Mouse (Mus musculus) stomach, postnatal 0 days (tissue): ENCODE measurements around the gene Tia1. TPM values are rescaled to one million over a fixed set of nuclear protein-coding genes. Genes with fewer than 3 reads are reported as not detected.

Source experiments
- ATAC-seq: fragments of 200-750 bp; cut with Nextera tagmentation; 2 replicates; pipeline ENCODE4 v1.8.0; 2017; ENCODE audit not compliant: low FRiP score, low TSS enrichment
- DNase-seq: peaks from one replicate; pipeline ENCODE4 v3.0.0-alpha.2; 2016; ENCODE audit warnings: low spot score
- H3K27ac ChIP-seq: fragments of 300-500 bp; sonication (generic); replicated peaks from 2 replicates; pipeline ENCODE4 v1.5.1; 2014; ENCODE audit warnings: mild to moderate bottlenecking, control low read depth
- H3K27me3 ChIP-seq: fragments of 300-500 bp; sonication (generic); 2 replicates; pipeline ENCODE4 v1.6.1; 2014; ENCODE audit warnings: low read length; ENCODE audit not compliant: control insufficient read depth, insufficient read depth
- H3K36me3 ChIP-seq: fragments of 300-500 bp; sonication (generic); 2 replicates; pipeline ENCODE4 v1.6.1; 2014; ENCODE audit warnings: low read length, mixed read lengths; ENCODE audit not compliant: control insufficient read depth, insufficient read depth
- H3K4me1 ChIP-seq: fragments of 300-500 bp; sonication (generic); replicated peaks from 2 replicates; pipeline ENCODE4 v1.6.1; 2014; ENCODE audit warnings: antibody characterized with exemption; ENCODE audit not compliant: control insufficient read depth, insufficient read depth
- H3K4me2 ChIP-seq: fragments of 300-500 bp; sonication (generic); replicated peaks from 2 replicates; pipeline ENCODE4 v1.6.1; 2014; ENCODE audit warnings: low read depth, mild to moderate bottlenecking, control low read depth, moderate library complexity
- H3K4me3 ChIP-seq: fragments of 300-500 bp; sonication (generic); 2 replicates; pipeline ENCODE4 v1.5.1; 2014; ENCODE audit warnings: low read depth, low read length, control low read depth
- H3K9ac ChIP-seq: fragments of 300-500 bp; sonication (generic); 2 replicates; pipeline ENCODE4 v1.6.1; 2014; ENCODE audit warnings: mild to moderate bottlenecking, low read length, control low read depth, mixed read lengths
- H3K9me3 ChIP-seq: fragments of 300-500 bp; sonication (generic); 2 replicates; pipeline ENCODE4 v1.6.1; 2016; ENCODE audit warnings: low read length; ENCODE audit not compliant: control insufficient read depth
- CTCF ChIP-seq: IDR thresholded peaks from 2 replicates; pipeline ENCODE4 v1.5.1; 2016; ENCODE audit warnings: antibody characterized with exemption, low read depth, mild to moderate bottlenecking, moderate library complexity
- EP300 ChIP-seq: optimal IDR thresholded peaks from 2 replicates; pipeline ENCODE3; 2016; ENCODE audit warnings: antibody characterized with exemption
- WGBS: fragments of 180-500 bp; shearing (Covaris S2); extraction: QIAGEN DNeasy Blood & Tissue Kit; methylation state at CpG from one replicate; pipeline ENCODE4 v1.1.7; 2014; 5-methylcytosine and 5-hydroxymethylcytosine counted together
- polyA plus RNA-seq: library from polyadenylated mRNA; unstranded; fragments of >200 nt; fragmentation: Nextera tagmentation; extraction: Ambion mirVana; gene quantifications from 2 replicates; pipeline ENCODE4 v1.2.1, GENCODE M21; 2015

The Tia1 gene
- polyA plus RNA-seq, 1 experiment from 2014 or later = 44.6 TPM

DNA sequence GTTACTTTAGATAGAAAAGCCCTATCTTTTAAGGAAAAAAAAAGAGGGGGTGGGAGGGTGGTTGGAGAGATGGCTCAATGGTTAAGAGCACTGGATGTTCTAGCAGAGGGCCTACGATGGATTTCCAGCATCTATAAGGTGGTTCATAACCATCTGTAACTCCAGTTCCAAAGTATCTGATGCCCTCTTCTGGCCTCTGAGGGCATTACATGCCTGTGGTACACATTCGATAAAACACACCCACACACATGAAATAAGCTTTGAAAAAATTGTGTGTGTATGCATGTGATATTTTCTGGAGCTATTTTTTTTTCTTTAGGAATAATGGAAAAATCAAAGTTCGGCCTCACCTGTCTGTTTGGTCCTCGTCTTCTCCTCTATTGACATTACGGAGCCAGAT lies 12.7 kb upstream of the Tia1 start:
- no peak overlapping the region for H3K4me3 ChIP-seq
- H3K27me3 ChIP-seq = no peaks in the 10 kb centered on the region
- 97% methylated on average over 5 of the region's 5 CpGs for WGBS
- no peak for DNase-seq
- no peaks in the 10 kb centered on the region for H3K4me1 ChIP-seq
- TF ChIP-seq CTCF (peak; percentile 62), EP300 (no peak)
- ATAC-seq = no peak
- peaks cover 30% of the 10 kb centered on the region for H3K36me3 ChIP-seq
- no peak overlapping the region for H3K9ac ChIP-seq
- H3K27ac ChIP-seq = no peak overlapping the region
- H3K9me3 ChIP-seq = no peaks in the 10 kb centered on the region
- H3K4me2 ChIP-seq = no peak overlapping the region

DNA sequence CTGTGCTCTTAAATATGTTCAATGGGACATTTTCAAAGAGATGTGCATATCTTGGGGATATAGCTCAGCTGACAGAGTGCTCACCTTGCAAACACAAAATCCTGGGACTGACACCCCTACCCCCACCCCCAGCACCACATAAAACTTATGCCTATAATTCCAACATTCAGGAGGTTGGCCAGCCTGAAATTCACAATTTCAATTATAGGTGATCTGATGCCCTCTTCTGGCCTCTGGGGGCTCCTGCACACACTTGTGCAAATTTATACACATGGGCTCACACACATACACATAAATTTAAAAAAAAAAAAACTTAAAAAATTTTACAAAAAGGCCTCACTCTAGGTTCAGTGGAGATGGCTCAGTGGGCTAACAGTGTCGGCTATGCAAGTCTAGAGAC lies 10.8 kb upstream of the Tia1 start:
- no peak overlapping the region for H3K4me2 ChIP-seq
- ATAC-seq (no peak), DNase-seq (no peak)
- no peak overlapping the region for H3K4me3 ChIP-seq
- peaks cover 25% of the 10 kb centered on the region for H3K36me3 ChIP-seq
- no peak overlapping the region for H3K27ac ChIP-seq
- 100% methylated on average over 1 of the region's 1 CpGs for WGBS
- peak; percentile 35 for TF ChIP-seq CTCF
- TF ChIP-seq EP300 = no peak
- H3K4me1 ChIP-seq = no peaks in the 10 kb centered on the region
- no peaks in the 10 kb centered on the region for H3K27me3 ChIP-seq
- no peaks in the 10 kb centered on the region for H3K9me3 ChIP-seq
- H3K9ac ChIP-seq = no peak overlapping the region

DNA sequence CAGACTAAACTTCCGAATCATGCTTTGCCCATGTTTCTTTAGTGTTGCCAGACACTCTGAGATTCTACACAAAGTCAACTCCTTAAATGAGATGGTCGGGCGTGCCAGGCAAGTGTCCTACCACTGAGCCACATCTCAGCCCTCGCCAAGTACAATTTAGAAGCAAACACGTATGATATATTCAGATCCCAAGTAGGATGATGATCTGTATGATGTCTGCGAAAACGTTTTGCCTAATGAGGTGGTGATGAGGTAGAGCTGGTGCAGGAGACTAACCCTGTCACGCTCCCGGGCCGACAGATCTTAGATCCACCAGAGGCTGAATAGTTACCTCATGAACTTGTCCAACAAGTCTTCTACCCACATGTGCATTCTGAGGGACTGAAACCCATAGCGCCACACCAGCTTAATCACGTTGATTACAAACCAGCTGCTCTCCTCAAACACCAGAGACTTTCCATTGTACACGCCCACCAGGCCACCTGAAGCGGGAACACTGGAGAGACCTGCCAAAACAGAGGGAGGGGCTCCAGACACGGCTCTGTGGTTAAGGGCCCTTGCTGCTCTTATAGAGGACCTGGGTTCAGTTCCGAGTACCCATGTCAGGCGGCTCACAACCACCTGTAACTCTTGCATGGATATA lies 9.8 kb upstream of the Tia1 start:
- H3K27me3 ChIP-seq = no peaks in the 10 kb centered on the region
- H3K4me1 ChIP-seq = no peaks in the 10 kb centered on the region
- 69% methylated on average over 17 of the region's 17 CpGs for WGBS
- no peak overlapping the region for H3K4me3 ChIP-seq
- H3K36me3 ChIP-seq = peaks cover 17% of the 10 kb centered on the region; the same call in 1 of the 2 replicates
- no peak overlapping the region for H3K27ac ChIP-seq
- no peak overlapping the region for H3K9ac ChIP-seq
- peak overlapping the region; percentile 65; the same call in 1 of the 2 replicates for H3K4me2 ChIP-seq
- DNase-seq (peak; percentile 50), ATAC-seq (no peak; the same call in 1 of the 2 replicates)
- H3K9me3 ChIP-seq = no peaks in the 10 kb centered on the region
- TF ChIP-seq CTCF (no peak), EP300 (no peak)

DNA sequence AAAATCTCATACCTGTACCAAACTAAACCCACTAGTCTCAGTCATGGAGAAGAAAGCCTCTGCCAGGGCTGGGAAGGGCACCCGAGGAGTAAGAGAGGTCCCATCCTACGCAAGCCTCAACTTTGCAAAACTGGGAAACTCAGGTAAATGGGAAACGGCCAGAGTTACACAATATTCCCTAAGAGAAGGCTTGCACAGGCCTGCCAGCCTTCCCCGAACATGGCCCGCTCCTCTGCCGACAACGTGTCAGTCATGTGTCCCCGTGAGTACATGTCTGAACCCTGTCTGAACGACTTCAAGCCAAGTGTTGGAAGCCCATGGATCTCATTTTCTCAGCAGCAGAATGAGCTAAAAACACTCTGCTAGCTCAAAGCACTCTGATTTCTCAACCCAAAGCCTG lies 9.0 kb upstream of the Tia1 start:
- peaks cover 13% of the 10 kb centered on the region; the same call in 1 of the 2 replicates for H3K36me3 ChIP-seq
- no peaks in the 10 kb centered on the region for H3K27me3 ChIP-seq
- WGBS = 72% methylated on average over 9 of the region's 9 CpGs
- H3K9me3 ChIP-seq = no peaks in the 10 kb centered on the region
- ATAC-seq (no peak), DNase-seq (no peak)
- H3K4me3 ChIP-seq = no peak overlapping the region
- peak overlapping the region; percentile 65 for H3K4me2 ChIP-seq
- no peak for TF ChIP-seq EP300
- TF ChIP-seq CTCF = no peak
- H3K4me1 ChIP-seq = no peaks in the 10 kb centered on the region
- no peak overlapping the region for H3K9ac ChIP-seq
- H3K27ac ChIP-seq = peak overlapping the region; percentile 45; the same call in 1 of the 2 replicates

DNA sequence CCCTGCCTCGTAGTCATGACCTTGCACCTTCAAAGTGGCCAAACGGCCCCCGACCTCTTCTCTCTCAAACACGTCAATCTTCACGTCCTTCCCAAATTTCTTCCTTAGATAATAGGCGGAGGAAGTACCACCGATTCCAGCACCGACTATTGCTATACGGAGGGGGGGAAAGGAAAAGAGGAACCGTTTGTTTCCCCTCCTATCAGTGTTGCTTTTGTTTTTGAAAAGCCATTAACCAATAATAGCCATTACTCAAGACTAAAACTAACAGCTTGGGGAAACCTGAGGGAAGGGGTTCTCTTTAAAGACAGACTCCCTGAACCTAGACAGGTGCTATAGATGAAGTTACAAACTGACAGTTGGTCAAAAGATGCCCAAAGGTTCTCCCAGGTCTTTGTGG lies 8.1 kb upstream of the Tia1 start:
- WGBS = 24% methylated on average over 10 of the region's 10 CpGs
- ATAC-seq (no peak), DNase-seq (no peak)
- peak overlapping the region; percentile 94 for H3K4me3 ChIP-seq
- H3K36me3 ChIP-seq = peaks cover 5% of the 10 kb centered on the region; the same call in 1 of the 2 replicates
- H3K4me2 ChIP-seq = peak overlapping the region; percentile 65
- TF ChIP-seq EP300 (no peak), CTCF (no peak)
- no peaks in the 10 kb centered on the region for H3K9me3 ChIP-seq
- no peaks in the 10 kb centered on the region for H3K4me1 ChIP-seq
- no peaks in the 10 kb centered on the region for H3K27me3 ChIP-seq
- peak overlapping the region; percentile 89 for H3K9ac ChIP-seq
- H3K27ac ChIP-seq = peak overlapping the region; percentile 94

DNA sequence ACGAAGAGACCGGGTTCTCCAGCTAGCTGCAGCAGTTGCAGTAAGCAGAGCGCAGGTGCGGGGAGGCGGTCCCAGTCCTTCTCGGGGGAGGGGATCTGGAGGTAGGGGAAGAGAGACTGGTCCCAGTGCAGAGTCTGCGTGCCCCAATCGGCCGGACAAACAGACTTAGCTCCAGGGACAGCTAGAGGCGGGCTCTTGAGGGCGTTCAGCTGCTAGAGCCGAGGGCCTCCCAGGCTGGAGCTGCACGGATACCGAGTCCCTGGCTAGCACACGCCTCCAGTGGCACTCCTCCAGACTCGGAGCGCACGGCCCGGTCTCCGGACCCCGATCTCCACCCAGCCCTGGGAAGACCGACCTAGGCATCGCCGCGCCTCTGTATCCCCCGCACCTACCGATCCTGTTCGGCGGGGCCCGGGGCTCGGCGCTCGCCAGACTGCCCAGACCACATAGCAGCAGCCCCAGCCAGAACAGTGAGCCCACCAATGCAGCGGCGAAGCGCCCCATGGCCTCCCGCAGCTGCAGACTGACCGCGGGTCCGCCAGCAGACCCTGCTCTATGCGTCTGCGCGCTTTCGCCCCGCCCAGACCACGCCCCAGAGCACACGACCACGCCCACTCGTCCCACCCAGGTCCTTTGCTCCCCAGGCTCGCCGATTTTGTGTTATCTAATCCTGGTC lies 7.3 kb upstream of the Tia1 start, which contains the start of gene Pcyox1:
Pcyox1 (minus strand) TSS at position 574 of the 676 bp plus-strand sequence.
- ATAC-seq = peak; percentile 87
- under 1% methylated on average over 51 of the region's 51 CpGs for WGBS

More for the DNA sequence above, 7.3 kb upstream of the Tia1 start, which contains the start of gene Pcyox1:
- H3K27me3 ChIP-seq = no peaks in the 10 kb centered on the region
- TF ChIP-seq CTCF (no peak), EP300 (no peak)
- H3K36me3 ChIP-seq = peaks cover 2% of the 10 kb centered on the region; the same call in 1 of the 2 replicates
- peak within 1 kb of the TSS; percentile 94 for H3K27ac ChIP-seq
- H3K4me3 ChIP-seq = peak within 1 kb of the TSS; percentile 94
- H3K4me2 ChIP-seq = peak within 1 kb of the TSS; percentile 65
- no peaks in the 10 kb centered on the region for H3K4me1 ChIP-seq
- peak; percentile 90 for DNase-seq
- H3K9ac ChIP-seq = peak within 1 kb of the TSS; percentile 89
- H3K9me3 ChIP-seq = no peaks in the 10 kb centered on the region
